Mouse (Mus musculus): ENCODE measurements around the gene Larp4. TPM values are rescaled to one million over a fixed set of nuclear protein-coding genes. Genes with fewer than 3 reads are reported as not detected.

Gene Larp4
- total and polyA plus RNA-seq, 3 experiments: 168 to 216 (median 193) TPM

DNA sequence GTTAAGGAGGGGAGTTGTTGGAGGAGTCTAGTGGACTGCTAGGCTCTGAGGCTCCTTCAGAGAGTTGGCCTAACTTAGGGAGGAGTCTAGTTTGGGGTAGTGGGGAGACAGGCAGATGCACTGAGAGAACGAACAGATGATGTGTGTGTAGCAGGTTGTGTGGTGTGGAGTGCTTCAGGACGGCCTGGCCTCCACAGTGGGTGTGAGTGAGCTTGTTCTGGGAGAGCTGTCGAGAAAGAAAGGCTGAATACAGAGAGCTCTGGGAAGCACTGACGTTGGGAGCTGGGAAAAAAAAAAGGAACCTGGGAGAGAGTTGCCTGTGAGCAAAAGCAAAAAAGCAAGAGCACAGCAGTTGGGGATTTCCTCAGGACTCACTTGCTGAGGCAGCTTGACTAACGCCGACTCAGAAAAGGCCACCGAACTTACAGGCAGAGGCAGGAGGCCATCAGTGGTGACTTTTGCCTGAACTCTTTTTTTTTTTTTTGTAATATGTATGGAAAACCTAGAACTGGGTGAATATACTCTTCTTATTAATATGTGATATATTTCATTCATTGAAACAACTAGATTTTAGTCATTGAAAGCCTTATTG is 79.7 kb downstream of the Larp4 start:
- Histone ChIP-seq H3K4me3 (ENCODE audit: control insufficient read depth in 1 of 2, insufficient read depth in 1 of 2, low read depth in 2 of 2, low read length in 2 of 2) (no peak overlapping the region), H3K27me3 (ENCODE audit: control insufficient read depth in 1 of 2, insufficient read depth in 2 of 2, low read length in 2 of 2) (no peaks in the 10 kb centered on the region), H3K79me2 (ENCODE audit: control insufficient read depth, insufficient read depth, low read length, poor library complexity) (peaks cover 8% of the 10 kb centered on the region), H3K9ac (ENCODE audit: control insufficient read depth, low read depth, low read length, poor library complexity, severe bottlenecking) (no peak overlapping the region), H3K27ac (ENCODE audit: control insufficient read depth, low read depth, low read length) (no peak overlapping the region), H3K36me3 (ENCODE audit: control insufficient read depth in 1 of 2, insufficient read depth in 2 of 2, low read length in 2 of 2) (peaks cover 0 to 3% of the 10 kb centered on the region in 2 experiments; a peak in 2 of 4 replicates), H3K9me3 (replicated peaks; ENCODE audit: insufficient read depth, low read length) (no peaks in the 10 kb centered on the region), H3K4me1 (ENCODE audit: control insufficient read depth in 1 of 2, insufficient read depth in 2 of 2, low read length in 2 of 2) (no peaks in the 10 kb centered on the region)
- no peak for DNase-seq (ENCODE audit: low read depth, low spot score)
- TF ChIP-seq ZC3H11A (IDR thresholded peaks at IDR 0.05; ENCODE audit: low read depth, low read length) (no peak), MYB (IDR thresholded peaks at IDR 0.05; ENCODE audit: low read depth, low read length) (no peak), TBP (IDR thresholded peaks at IDR 0.05; ENCODE audit: low read depth, low read length) (no peak), GABPA (IDR thresholded peaks at IDR 0.05; ENCODE audit: low read depth, low read length) (no peak), GATA1 (IDR thresholded peaks at IDR 0.05; ENCODE audit: low read depth, low read length) (no peak), POLR2AphosphoS2 (IDR thresholded peaks at IDR 0.05; ENCODE audit: low read length) (no peak), MXI1 (IDR thresholded peaks at IDR 0.05; ENCODE audit: low read depth, low read length) (no peak)

- no peak for TF ChIP-seq POLR2AphosphoS2 (IDR thresholded peaks at IDR 0.05; ENCODE audit: low read length)
- TF ChIP-seq POLR2AphosphoS5 (IDR thresholded peaks at IDR 0.05; ENCODE audit: borderline replicate concordance, low read depth, low read length): no peak
- no peak for TF ChIP-seq TCF12 (IDR thresholded peaks at IDR 0.05; ENCODE audit: low read depth, low read length)
- no peak for TF ChIP-seq JUND (IDR thresholded peaks at IDR 0.05; ENCODE audit: low read depth, low read length)
- TF ChIP-seq RCOR1 (IDR thresholded peaks at IDR 0.05; ENCODE audit: low read depth, low read length): no peak
- TF ChIP-seq E2F4 (IDR thresholded peaks at IDR 0.05; ENCODE audit: borderline replicate concordance, low read depth, low read length): no peak
- TF ChIP-seq RAD21 (IDR thresholded peaks at IDR 0.05; ENCODE audit: low read depth, low read length): no peak
- TF ChIP-seq ZMIZ1 (IDR thresholded peaks at IDR 0.05; ENCODE audit: low read depth, low read length): no peak
- no peak for TF ChIP-seq CHD2 (IDR thresholded peaks at IDR 0.05; ENCODE audit: low read length)
- no peak for TF ChIP-seq TBP (IDR thresholded peaks at IDR 0.05; ENCODE audit: low read depth, low read length)
- no peak for TF ChIP-seq EP300 (IDR thresholded peaks at IDR 0.05; ENCODE audit: low read depth in 1 of 2, low read length in 2 of 2)
- no peak for TF ChIP-seq ZNF384 (IDR thresholded peaks at IDR 0.05; ENCODE audit: low read depth, low read length)
- no peak for TF ChIP-seq TAL1 (IDR thresholded peaks at IDR 0.05; ENCODE audit: low read length)
- TF ChIP-seq MAZ (IDR thresholded peaks at IDR 0.05; ENCODE audit: low read depth, low read length): no peak
- no peak for TF ChIP-seq POLR2A (IDR thresholded peaks at IDR 0.05; ENCODE audit: control insufficient read depth in 1 of 2, insufficient read depth in 1 of 2, low read depth in 1 of 2, low read length in 2 of 2, poor library complexity in 1 of 2)
- TF ChIP-seq ETS1 (IDR thresholded peaks at IDR 0.05; ENCODE audit: low read depth, low read length): no peak
- no peak overlapping the region for H3K27ac ChIP-seq (ENCODE audit: control insufficient read depth, low read depth, low read length)
- peaks cover 0 to 3% of the 10 kb centered on the region in 2 experiments; a peak in 2 of 4 replicates for H3K36me3 ChIP-seq (ENCODE audit: control insufficient read depth in 1 of 2, insufficient read depth in 2 of 2, low read length in 2 of 2)
- H3K4me1 ChIP-seq (ENCODE audit: control insufficient read depth in 1 of 2, insufficient read depth in 2 of 2, low read length in 2 of 2): no peaks in the 10 kb centered on the region
- no peaks in the 10 kb centered on the region for H3K27me3 ChIP-seq (ENCODE audit: control insufficient read depth in 1 of 2, insufficient read depth in 2 of 2, low read length in 2 of 2)
- H3K79me2 ChIP-seq (ENCODE audit: control insufficient read depth, insufficient read depth, low read length, poor library complexity): no peaks in the 10 kb centered on the region; the same call in 1 of the 2 replicates
- DNase-seq (ENCODE audit: low read depth, low spot score): no peak
- H3K9me3 ChIP-seq (replicated peaks; ENCODE audit: insufficient read depth, low read length): no peaks in the 10 kb centered on the region
- no peak overlapping the region for H3K9ac ChIP-seq (ENCODE audit: control insufficient read depth, low read depth, low read length, poor library complexity, severe bottlenecking)
- no peak overlapping the region for H3K4me3 ChIP-seq (ENCODE audit: control insufficient read depth in 1 of 2, insufficient read depth in 1 of 2, low read depth in 2 of 2, low read length in 2 of 2)
Observed at GRCm38 (mm10) chr15:100050940-100051339, 81.1 kb downstream of the Larp4 start.

All from MEL (cell line).